Mouse (Mus musculus): ENCODE results near the gene Snrnp25. TPM values are rescaled to one million over a fixed set of nuclear protein-coding genes. Genes with fewer than 3 reads are reported as not detected.

Snrnp25 gene
- polyA plus RNA-seq (2012; rRNA removed), result 47.4 and 54.0 TPM in 2 replicates

GRCm38 (mm10) chr11:32205058-32205873 is at the start of gene Snrnp25:
TSS of gene Snrnp25 (plus strand) at chr11:32205415.
- DNase-seq (ENCODE audit: extremely low spot score in 1 of 2, low spot score in 1 of 2), result peak; percentile 96 to 98

GRCm38 (mm10) chr11:32156854-32157630 is 48.2 kb upstream of the Snrnp25 start:
- DNase-seq (ENCODE audit: extremely low spot score in 1 of 2, low spot score in 1 of 2), result no peak

- peak; percentile 60 to 85 for DNase-seq (ENCODE audit: extremely low spot score in 1 of 2, low spot score in 1 of 2)
Measured at GRCm38 (mm10) chr11:32157791-32158594, 47.2 kb upstream of the Snrnp25 start.

- DNase-seq (ENCODE audit: extremely low spot score in 1 of 2, low spot score in 1 of 2), result no peak
Measured at GRCm38 (mm10) chr11:32159176-32159575, 46.0 kb upstream of the Snrnp25 start.

- no peak for DNase-seq (ENCODE audit: extremely low spot score in 1 of 2, low spot score in 1 of 2)
Measured at GRCm38 (mm10) chr11:32160341-32160740, 44.9 kb upstream of the Snrnp25 start.

- peak in 1 of 2 experiments; percentile 50 for DNase-seq (ENCODE audit: extremely low spot score in 1 of 2, low spot score in 1 of 2)
Measured at GRCm38 (mm10) chr11:32161500-32161899, 43.7 kb upstream of the Snrnp25 start.

- peak; percentile 63 to 94 for DNase-seq (ENCODE audit: extremely low spot score in 1 of 2, low spot score in 1 of 2)
Measured at GRCm38 (mm10) chr11:32161922-32162804, 43.1 kb upstream of the Snrnp25 start.

GRCm38 (mm10) chr11:32166683-32167082 is 38.5 kb upstream of the Snrnp25 start:
- no peak for DNase-seq (ENCODE audit: extremely low spot score in 1 of 2, low spot score in 1 of 2)

GRCm38 (mm10) chr11:32178506-32178905 is 26.7 kb upstream of the Snrnp25 start:
- DNase-seq (ENCODE audit: extremely low spot score in 1 of 2, low spot score in 1 of 2), result no peak

- no peak for DNase-seq (ENCODE audit: extremely low spot score in 1 of 2, low spot score in 1 of 2)
Measured at GRCm38 (mm10) chr11:32181246-32181645, 24.0 kb upstream of the Snrnp25 start.

GRCm38 (mm10) chr11:32181973-32182868 is 23.0 kb upstream of the Snrnp25 start:
- peak; percentile 61 to 97 for DNase-seq (ENCODE audit: extremely low spot score in 1 of 2, low spot score in 1 of 2)

- no peak for DNase-seq (ENCODE audit: extremely low spot score in 1 of 2, low spot score in 1 of 2)
Measured at GRCm38 (mm10) chr11:32184469-32184868, 20.7 kb upstream of the Snrnp25 start.

- DNase-seq (ENCODE audit: extremely low spot score in 1 of 2, low spot score in 1 of 2), result no peak
Measured at GRCm38 (mm10) chr11:32186031-32186430, 19.2 kb upstream of the Snrnp25 start.

- DNase-seq (ENCODE audit: extremely low spot score in 1 of 2, low spot score in 1 of 2), result no peak
Measured at GRCm38 (mm10) chr11:32187256-32187655, 18.0 kb upstream of the Snrnp25 start.

GRCm38 (mm10) chr11:32188881-32189280 is 16.3 kb upstream of the Snrnp25 start:
- no peak for DNase-seq (ENCODE audit: extremely low spot score in 1 of 2, low spot score in 1 of 2)

GRCm38 (mm10) chr11:32189434-32189833 is 15.8 kb upstream of the Snrnp25 start:
- no peak for DNase-seq (ENCODE audit: extremely low spot score in 1 of 2, low spot score in 1 of 2)

- no peak for DNase-seq (ENCODE audit: extremely low spot score in 1 of 2, low spot score in 1 of 2)
Measured at GRCm38 (mm10) chr11:32190119-32190518, 15.1 kb upstream of the Snrnp25 start.

GRCm38 (mm10) chr11:32190603-32191110 is 14.6 kb upstream of the Snrnp25 start:
- DNase-seq (ENCODE audit: extremely low spot score in 1 of 2, low spot score in 1 of 2), result no peak

GRCm38 (mm10) chr11:32193156-32193555 is 12.1 kb upstream of the Snrnp25 start:
- no peak for DNase-seq (ENCODE audit: extremely low spot score in 1 of 2, low spot score in 1 of 2)

Measured in frontal cortex, adult 2 months (tissue).